Mouse (Mus musculus) cerebellum, adult 2 months (tissue): ENCODE data around the gene Slc39a10.

Experiments
- CTCF ChIP-seq: fragments of 200-500 bp; IDR thresholded peaks from 2 replicates; pipeline ENCODE4 v1.5.1; 2011; ENCODE audit warnings: low read depth, mild to moderate bottlenecking, control low read depth, low read length, moderate library complexity, borderline replicate concordance; ENCODE audit not compliant: insufficient read depth
- POLR2A ChIP-seq: fragments of 200-500 bp; IDR thresholded peaks from 2 replicates; pipeline ENCODE4 v1.6.1; 2011; ENCODE audit warnings: low read length, control low read depth, borderline replicate concordance; ENCODE audit not compliant: insufficient read depth

DNA sequence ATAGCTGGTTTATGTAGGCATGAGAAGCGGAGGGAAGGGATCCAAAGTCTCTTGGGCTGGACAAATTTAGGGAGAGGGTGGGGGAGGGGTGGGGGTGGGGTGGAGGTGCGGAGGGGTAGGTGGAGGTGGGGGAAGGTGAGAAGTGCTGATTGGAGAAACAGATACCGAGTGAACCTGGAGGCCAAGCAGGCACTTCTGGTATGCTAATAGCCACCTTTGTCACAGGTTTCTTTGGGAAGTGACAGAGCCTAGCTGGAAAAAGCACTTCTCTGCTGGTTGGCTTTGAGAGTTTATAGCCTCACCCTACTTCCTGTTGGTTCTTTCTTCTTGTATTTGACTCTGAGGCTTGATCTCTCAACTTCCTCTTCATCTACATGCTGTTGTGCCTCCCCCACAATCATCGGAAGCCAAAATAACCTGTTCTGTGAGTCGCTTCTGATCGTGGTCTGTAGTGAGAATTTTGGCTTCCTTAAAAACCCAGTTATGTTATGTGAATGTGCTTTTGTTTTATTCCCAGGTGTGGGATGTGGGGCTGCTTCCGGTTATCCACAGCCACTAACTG lies 1.7 kb upstream of the Slc39a10 start:
- no peak for TF ChIP-seq CTCF
- TF ChIP-seq POLR2A: no peak
